Mouse (Mus musculus) intestine, postnatal 0 days (tissue): ENCODE measurements around the gene Gm10964. TPM values are rescaled to one million over a fixed set of nuclear protein-coding genes. Genes with fewer than 3 reads are reported as not detected.

Experiments
- ATAC-seq: fragments of 200-750 bp; cut with Nextera tagmentation; 2 replicates; pipeline ENCODE4 v1.8.0; 2017; ENCODE audit warnings: mild to moderate bottlenecking, moderate TSS enrichment, moderate library complexity
- H3K27ac ChIP-seq: fragments of 300-500 bp; sonication (generic); 2 replicates; pipeline ENCODE4 v1.5.1; 2014; ENCODE audit warnings: mild to moderate bottlenecking, low read depth, low read length, moderate library complexity
- H3K27me3 ChIP-seq: fragments of 300-500 bp; sonication (generic); replicated peaks from 2 replicates; pipeline ENCODE4 v1.6.1; 2014; ENCODE audit warnings: low read length, mixed read lengths; ENCODE audit not compliant: control insufficient read depth, insufficient read depth
- H3K36me3 ChIP-seq: fragments of 300-500 bp; sonication (generic); 2 replicates; pipeline ENCODE4 v1.6.1; 2014; ENCODE audit warnings: mild to moderate bottlenecking, moderate library complexity; ENCODE audit not compliant: control insufficient read depth, insufficient read depth
- H3K4me1 ChIP-seq: fragments of 300-500 bp; sonication (generic); replicated peaks from 2 replicates; pipeline ENCODE4 v1.6.1; 2014; ENCODE audit warnings: antibody characterized with exemption, low read length, mixed read lengths; ENCODE audit not compliant: control insufficient read depth, insufficient read depth
- H3K4me2 ChIP-seq: fragments of 300-500 bp; sonication (generic); replicated peaks from 2 replicates; pipeline ENCODE4 v1.6.1; 2014; ENCODE audit warnings: low read depth, mild to moderate bottlenecking, moderate library complexity
- H3K4me3 ChIP-seq: fragments of 300-500 bp; sonication (generic); 2 replicates; pipeline ENCODE4 v1.5.1; 2014; ENCODE audit warnings: low read depth, low read length
- H3K9ac ChIP-seq: fragments of 300-500 bp; sonication (generic); 2 replicates; pipeline ENCODE4 v1.6.1; 2014; ENCODE audit warnings: mild to moderate bottlenecking, low read depth, low read length
- H3K9me3 ChIP-seq: fragments of 300-500 bp; sonication (generic); 2 replicates; pipeline ENCODE4 v1.6.1; 2016; ENCODE audit warnings: mixed run types; ENCODE audit not compliant: control insufficient read depth
- CTCF ChIP-seq: sonication (generic); IDR thresholded peaks from 2 replicates; pipeline ENCODE4 v1.5.1; 2016; ENCODE audit warnings: low read depth, mild to moderate bottlenecking, control low read depth, antibody characterized with exemption, moderate library complexity
- WGBS: fragments of 180-500 bp; shearing (Covaris S2); extraction: QIAGEN DNeasy Blood & Tissue Kit; methylation state at CpG from one replicate; pipeline ENCODE4 v1.1.7; 2014; 5-methylcytosine and 5-hydroxymethylcytosine counted together
- polyA plus RNA-seq: library from polyadenylated mRNA; unstranded; fragments of >200 nt; fragmentation: Nextera tagmentation; extraction: Ambion mirVana; gene quantifications from 2 replicates; pipeline ENCODE4 v1.2.1, GENCODE M21; 2015

Gene Gm10964
- polyA plus RNA-seq, 1 experiment from 2014 or later, result not detected

DNA sequence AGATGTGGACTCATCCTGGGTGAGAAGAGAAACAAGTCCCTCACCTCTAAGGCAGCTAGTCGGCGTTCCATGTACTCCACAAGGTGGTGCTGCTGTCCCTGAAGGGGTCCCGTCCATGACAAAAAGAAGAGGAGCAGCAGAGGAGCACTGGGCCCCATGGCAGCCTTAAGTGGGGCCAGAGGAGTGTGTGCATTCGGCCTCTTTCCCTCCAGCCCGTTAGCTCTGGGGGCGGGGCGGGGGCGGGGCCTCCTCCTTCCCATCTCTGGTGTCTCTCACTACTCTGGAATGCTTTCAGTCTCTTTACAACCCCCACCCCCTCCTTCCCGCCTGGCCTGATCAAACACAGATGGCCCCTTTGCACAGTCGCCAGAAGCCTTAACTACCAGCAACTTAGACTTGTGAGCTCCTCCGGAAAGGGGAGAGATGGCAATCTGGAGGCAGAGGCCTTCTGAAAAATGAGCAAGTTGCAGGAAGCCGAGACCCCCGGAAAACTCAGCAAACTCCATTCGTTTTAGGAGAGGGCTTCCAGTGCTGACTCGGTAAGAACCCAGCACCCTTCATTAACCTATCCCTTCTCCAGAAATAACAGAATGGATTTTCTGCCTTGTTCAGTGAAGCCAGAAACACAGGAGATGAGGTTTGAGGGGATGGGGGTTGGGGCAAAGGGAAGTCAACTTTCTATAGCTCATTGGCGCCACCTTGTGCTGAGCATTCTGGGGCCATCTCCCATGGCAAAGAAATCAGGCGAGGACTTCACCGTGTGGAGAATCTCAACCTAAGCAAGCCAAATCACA is 1.2 kb upstream of the Gm10964 start, which contains the start of gene Olfml3:
Olfml3 (minus strand) TSS at position 224 of the 794 bp plus-strand sequence.
- H3K4me2 ChIP-seq, result peak within 1 kb of the TSS; percentile 66
- H3K4me3 ChIP-seq, result peak within 1 kb of the TSS; percentile 31
- H3K9ac ChIP-seq, result peak within 1 kb of the TSS; percentile 23
- ATAC-seq, result peak; percentile 70
- 2% methylated on average over 18 of the region's 18 CpGs for WGBS
- no peaks in the 10 kb centered on the region for H3K9me3 ChIP-seq
- peak; percentile 93 for TF ChIP-seq CTCF
- no peaks in the 10 kb centered on the region for H3K27me3 ChIP-seq
- no peaks in the 10 kb centered on the region for H3K4me1 ChIP-seq
- H3K36me3 ChIP-seq, result peaks cover 14% of the 10 kb centered on the region; the same call in 1 of the 2 replicates
- peak within 1 kb of the TSS; percentile 60 for H3K27ac ChIP-seq

DNA sequence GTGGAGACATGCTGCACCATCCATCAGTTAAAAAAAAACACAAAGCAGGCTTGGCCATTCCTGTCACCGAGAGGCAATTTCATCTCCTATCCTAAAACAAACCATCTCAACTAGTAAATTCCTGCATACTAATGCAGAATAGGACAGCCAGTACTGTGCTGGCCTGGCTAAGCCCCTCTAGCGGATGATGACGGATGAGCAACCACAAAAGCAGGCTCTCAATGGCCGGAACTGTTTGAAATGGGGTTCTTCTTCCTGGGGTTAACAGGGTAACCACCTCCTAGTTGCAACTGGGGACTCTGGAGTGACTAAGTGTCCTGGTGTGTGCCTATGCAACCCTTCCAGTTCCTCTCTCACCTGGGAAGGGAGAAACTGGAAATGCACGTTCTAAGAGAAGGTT is 1.2 kb downstream of the Gm10964 start:
- Histone ChIP-seq H3K4me3 (no peak overlapping the region), H3K36me3 (peaks cover 37% of the 10 kb centered on the region), H3K9ac (no peak overlapping the region), H3K4me1 (no peaks in the 10 kb centered on the region), H3K4me2 (no peak overlapping the region), H3K27ac (no peak overlapping the region), H3K27me3 (no peaks in the 10 kb centered on the region), H3K9me3 (no peaks in the 10 kb centered on the region)
- ATAC-seq, result no peak
- TF ChIP-seq CTCF, result peak; percentile 31; the same call in 1 of the 2 replicates
- WGBS, result 53% methylated on average over 5 of the region's 5 CpGs

- H3K4me2 ChIP-seq, result no peak overlapping the region
- H3K27ac ChIP-seq, result no peak overlapping the region
- H3K27me3 ChIP-seq, result no peaks in the 10 kb centered on the region
- no peak for ATAC-seq
- H3K36me3 ChIP-seq, result peaks cover 57% of the 10 kb centered on the region
- no peak overlapping the region for H3K9ac ChIP-seq
- H3K4me1 ChIP-seq, result no peaks in the 10 kb centered on the region
- WGBS, result 70% methylated on average over 6 of the region's 6 CpGs
- TF ChIP-seq CTCF, result no peak
- H3K4me3 ChIP-seq, result no peak overlapping the region
- no peaks in the 10 kb centered on the region for H3K9me3 ChIP-seq
These were observed 4.0 kb downstream of the Gm10964 start for GRCm38 (mm10) chr3:103743208-103743607.

- ATAC-seq, result no peak
- peaks cover 76% of the 10 kb centered on the region for H3K36me3 ChIP-seq
- H3K27me3 ChIP-seq, result no peaks in the 10 kb centered on the region
These were observed 6.0 kb downstream of the Gm10964 start for GRCm38 (mm10) chr3:103745001-103745770.

GRCm38 (mm10) chr3:103746711-103747110 is 7.5 kb downstream of the Gm10964 start:
- no peak overlapping the region for H3K4me3 ChIP-seq
- ATAC-seq, result no peak
- peaks cover 87% of the 10 kb centered on the region for H3K36me3 ChIP-seq

More at GRCm38 (mm10) chr3:103745001-103745770, 6.0 kb downstream of the Gm10964 start:
- Histone ChIP-seq H3K4me2 (no peak overlapping the region), H3K4me3 (no peak overlapping the region), H3K9me3 (no peaks in the 10 kb centered on the region), H3K9ac (no peak overlapping the region), H3K4me1 (no peaks in the 10 kb centered on the region), H3K27ac (no peak overlapping the region)
- no peak for TF ChIP-seq CTCF
- WGBS, result 90% methylated on average over 14 of the region's 14 CpGs

DNA sequence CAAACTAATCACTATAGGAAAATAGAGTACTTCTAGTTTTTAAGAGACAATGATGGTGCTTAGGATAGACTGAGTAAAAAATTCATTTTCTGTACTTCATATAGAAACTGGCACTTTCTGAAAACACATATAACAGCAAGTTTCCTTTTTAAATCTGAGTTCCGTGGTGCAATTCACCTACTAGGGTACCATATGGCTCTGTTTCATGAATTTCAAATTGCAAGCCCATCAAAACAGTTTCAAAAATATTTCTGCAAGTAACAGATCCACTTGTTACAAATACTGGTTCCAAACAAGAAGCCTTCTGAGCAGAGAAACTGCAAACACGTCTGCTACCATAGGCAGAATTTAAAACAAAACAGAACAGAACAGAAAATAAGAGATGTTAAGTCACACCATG is 12.4 kb downstream of the Gm10964 start:
- TF ChIP-seq CTCF, result no peak
- Histone ChIP-seq H3K4me1 (no peaks in the 10 kb centered on the region), H3K9me3 (no peaks in the 10 kb centered on the region), H3K36me3 (peaks cover 69% of the 10 kb centered on the region), H3K4me2 (no peak overlapping the region), H3K4me3 (no peak overlapping the region), H3K27me3 (no peaks in the 10 kb centered on the region), H3K27ac (no peak overlapping the region), H3K9ac (no peak overlapping the region)
- WGBS, result 89% methylated on average over 2 of the region's 2 CpGs
- ATAC-seq, result no peak

More at GRCm38 (mm10) chr3:103746711-103747110, 7.5 kb downstream of the Gm10964 start:
- Histone ChIP-seq H3K9ac (no peak overlapping the region), H3K4me1 (no peaks in the 10 kb centered on the region), H3K9me3 (no peaks in the 10 kb centered on the region), H3K4me2 (no peak overlapping the region), H3K27me3 (no peaks in the 10 kb centered on the region), H3K27ac (no peak overlapping the region)
- WGBS, result 74% methylated on average over 5 of the region's 5 CpGs
- no peak for TF ChIP-seq CTCF
